Mouse (Mus musculus): ENCODE data around the gene Atp5d.

Atp5d gene

GRCm38 (mm10) chr10:80138553-80139438, at the start of gene Atp5d:
Gene Atp5d, plus strand, starts transcription at chr10:80138632.
- in situ Hi-C loops (cut with MseI, MboI), result no loop called here

DNA sequence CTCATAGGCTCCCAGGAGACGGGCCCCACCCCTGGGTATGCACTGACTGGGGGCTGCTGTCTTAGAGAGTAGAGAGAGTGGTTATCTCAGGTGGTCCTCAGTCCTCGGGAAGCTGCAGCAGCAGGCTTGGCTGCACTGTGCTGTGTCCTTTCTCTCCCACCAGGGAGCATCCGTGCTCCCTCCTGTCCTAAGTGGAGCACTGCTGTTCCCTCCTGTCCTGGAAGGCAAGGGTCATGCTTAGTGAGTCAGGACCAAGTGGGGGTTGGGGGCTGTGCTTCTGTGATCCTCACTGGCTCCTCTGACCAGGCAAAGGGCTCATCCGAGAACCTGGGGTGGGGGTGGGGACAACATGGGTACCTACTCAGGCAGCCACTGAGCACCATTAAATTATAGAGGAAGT, 49.3 kb upstream of the Atp5d start:
- in situ Hi-C loops (cut with MseI, MboI), result no loop called here

- in situ Hi-C loops (cut with MseI, MboI), result no loop called here
Measured at GRCm38 (mm10) chr10:80091527-80091926, 46.9 kb upstream of the Atp5d start.

GRCm38 (mm10) chr10:80092690-80093089, 45.7 kb upstream of the Atp5d start:
- in situ Hi-C loops (cut with MseI, MboI), result no loop called here

DNA sequence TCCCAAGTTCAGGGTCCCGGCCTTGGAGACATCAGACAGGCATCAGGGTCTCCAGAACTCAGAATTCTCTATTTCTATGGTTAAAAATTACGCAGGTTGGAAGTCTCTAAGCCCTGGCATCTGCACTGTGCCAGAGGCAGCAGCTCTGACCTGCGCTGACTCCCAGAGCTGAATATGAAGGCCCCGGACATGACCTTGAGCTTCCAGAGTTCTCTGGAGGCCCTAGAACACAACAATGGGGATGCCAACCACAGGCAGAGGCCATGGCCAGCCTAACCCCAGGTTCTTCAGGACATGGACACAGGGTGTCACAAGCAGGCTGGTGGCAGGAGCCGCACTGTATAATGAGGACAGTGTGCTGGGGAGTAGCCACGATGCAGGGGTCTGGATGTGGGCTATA, 44.3 kb upstream of the Atp5d start:
- in situ Hi-C loops (cut with MseI, MboI), result no loop called here

DNA sequence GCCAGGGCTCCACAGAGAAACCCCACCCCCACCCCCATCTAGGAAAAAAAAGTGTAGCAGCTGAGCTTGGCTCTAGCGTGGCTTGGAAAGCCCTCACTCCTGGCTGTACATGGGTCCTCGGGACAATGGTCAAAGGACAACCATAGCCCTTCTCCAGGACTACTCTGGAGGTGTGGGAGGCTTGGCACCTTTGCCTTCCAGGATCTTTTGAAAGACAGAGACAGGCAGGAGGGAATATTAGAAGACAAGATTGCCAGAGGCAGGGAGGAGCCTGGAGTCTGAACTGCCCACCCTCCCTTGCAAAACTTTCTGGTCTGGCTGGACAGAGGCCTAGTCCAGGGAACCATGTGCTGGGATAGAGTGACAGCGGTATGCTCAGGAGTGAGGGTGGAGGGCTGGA, 43.7 kb upstream of the Atp5d start:
- in situ Hi-C loops (cut with MseI, MboI), result no loop called here

GRCm38 (mm10) chr10:80095547-80095946, 42.9 kb upstream of the Atp5d start:
- in situ Hi-C loops (cut with MseI, MboI), result no loop called here

GRCm38 (mm10) chr10:80097275-80097674, 41.2 kb upstream of the Atp5d start:
- in situ Hi-C loops (cut with MseI, MboI), result no loop called here

DNA sequence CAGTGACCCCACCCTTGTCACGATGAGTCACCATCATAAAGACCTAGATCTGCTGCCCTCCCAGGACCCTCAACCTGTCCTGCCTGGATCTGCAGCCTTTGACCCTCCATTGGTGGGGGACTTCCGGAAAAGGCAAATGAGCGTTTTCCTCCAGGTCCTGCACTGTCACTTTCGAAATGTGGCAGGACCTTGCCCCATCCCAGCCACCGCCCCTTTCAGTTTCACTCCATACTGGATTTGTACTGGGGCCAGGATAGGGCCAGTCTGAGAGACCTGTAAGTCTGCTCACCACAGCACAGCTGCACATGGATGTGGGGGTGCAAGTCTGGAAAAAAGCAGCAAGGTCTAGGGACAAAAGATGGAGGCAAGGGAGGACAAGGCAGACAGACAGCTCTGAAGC, 39.8 kb upstream of the Atp5d start:
- in situ Hi-C loops (cut with MseI, MboI), result no loop called here

DNA sequence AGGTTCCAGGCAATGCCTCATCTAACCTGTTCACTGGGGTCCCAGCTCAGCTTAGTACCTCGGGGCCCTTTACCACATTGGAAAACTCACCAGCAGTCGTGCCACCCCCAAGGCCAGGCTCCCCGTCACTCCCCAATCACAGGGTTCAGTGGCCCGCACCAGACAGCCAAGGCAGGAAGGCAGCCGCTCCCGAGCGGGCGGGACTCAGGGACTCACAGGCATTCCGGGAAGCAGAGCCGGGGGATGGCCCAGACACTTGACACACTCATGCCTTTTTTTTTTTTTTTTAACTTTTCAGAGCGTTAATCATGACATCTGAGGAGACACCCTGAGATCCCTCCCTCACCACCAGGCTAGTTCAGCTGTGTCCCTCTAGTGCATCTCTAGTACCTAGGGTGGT, 37.5 kb upstream of the Atp5d start:
- in situ Hi-C loops (cut with MseI, MboI), result no loop called here

DNA sequence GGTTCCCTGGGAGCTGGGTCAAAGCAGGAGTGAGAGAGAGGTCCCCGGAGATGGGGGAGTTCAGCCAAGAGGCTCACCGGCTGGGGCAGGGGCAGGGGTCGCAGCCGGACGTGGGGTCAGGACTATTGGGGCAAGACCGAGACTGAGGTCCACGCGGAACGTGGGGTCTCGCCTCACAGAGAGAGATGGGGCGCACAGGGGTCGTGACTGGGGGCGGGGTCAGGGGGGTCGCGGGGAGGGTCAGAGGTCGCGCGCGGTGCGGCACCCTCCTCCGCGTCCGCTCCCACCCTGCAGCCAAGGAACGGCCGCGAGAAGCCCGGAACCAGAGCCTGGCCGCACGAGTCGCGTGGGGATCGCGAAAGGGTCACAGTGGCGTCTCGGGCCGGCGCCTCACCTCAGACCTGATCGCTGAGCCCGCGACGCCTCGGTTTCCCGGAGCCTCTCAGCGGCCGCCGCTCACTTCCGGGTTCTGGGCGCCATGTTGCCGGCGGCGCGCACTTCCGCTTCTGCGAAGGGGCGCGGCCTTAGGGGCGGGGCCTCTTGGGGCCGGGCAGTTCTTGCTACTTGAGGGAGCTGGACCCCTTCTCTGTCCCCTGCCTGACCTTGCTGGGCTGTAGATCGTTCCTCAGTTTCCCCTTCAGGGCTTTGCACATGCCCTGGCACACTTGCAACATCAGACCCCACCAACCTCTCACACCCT, 36.1 kb upstream of the Atp5d start:
- in situ Hi-C loops (cut with MseI, MboI), result no loop called here

GRCm38 (mm10) chr10:80103032-80103431, 35.4 kb upstream of the Atp5d start:
- in situ Hi-C loops (cut with MseI, MboI), result no loop called here

GRCm38 (mm10) chr10:80104181-80104580, 34.3 kb upstream of the Atp5d start:
- in situ Hi-C loops (cut with MseI, MboI), result no loop called here

DNA sequence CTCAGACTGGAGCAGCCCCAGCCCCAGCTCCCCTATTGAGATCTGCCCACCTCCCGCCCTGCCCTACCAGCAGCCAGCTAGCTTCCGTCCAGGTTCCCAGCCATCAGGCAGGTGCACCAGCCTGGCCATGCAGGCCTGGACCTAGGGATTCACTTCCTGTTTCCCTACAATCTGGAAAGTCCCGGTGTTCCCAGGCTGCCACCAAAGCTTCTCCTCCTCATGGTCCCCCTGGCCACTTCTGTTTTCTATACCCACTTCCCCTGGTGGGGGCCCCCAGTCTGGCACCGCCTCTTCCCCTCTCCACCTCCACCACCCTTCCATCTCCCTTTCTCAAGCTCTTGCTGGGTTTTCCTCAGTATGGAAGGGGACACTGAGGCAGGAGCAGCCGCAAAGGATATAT, 33.0 kb upstream of the Atp5d start, which contains the start of gene Sbno2:
Sbno2 (minus strand) TSS at position 112 of the 400 bp plus-strand sequence.
- in situ Hi-C loops (cut with MseI, MboI), result no loop called here

GRCm38 (mm10) chr10:80105926-80106325, 32.5 kb upstream of the Atp5d start:
- in situ Hi-C loops (cut with MseI, MboI), result no loop called here

DNA sequence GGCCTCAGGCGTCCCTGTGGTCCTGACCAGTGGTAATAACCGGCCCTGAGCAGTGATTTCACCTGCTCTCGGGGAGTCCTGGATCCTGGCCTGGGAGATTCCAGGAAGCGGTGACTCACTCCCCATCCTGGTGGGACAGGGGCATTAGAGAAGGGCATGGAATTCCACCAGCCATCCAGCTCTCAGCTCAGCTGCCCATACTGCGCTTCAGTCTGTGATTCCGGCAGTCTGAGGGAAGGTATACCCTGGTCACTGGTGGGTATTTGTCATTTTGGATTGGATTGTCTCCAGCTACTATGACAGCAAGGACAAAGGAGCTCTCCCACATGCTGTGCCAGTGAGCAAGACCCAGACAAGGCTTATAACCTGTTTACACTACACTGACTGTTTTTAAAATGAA, 30.8 kb upstream of the Atp5d start:
- in situ Hi-C loops (cut with MseI, MboI), result no loop called here

DNA sequence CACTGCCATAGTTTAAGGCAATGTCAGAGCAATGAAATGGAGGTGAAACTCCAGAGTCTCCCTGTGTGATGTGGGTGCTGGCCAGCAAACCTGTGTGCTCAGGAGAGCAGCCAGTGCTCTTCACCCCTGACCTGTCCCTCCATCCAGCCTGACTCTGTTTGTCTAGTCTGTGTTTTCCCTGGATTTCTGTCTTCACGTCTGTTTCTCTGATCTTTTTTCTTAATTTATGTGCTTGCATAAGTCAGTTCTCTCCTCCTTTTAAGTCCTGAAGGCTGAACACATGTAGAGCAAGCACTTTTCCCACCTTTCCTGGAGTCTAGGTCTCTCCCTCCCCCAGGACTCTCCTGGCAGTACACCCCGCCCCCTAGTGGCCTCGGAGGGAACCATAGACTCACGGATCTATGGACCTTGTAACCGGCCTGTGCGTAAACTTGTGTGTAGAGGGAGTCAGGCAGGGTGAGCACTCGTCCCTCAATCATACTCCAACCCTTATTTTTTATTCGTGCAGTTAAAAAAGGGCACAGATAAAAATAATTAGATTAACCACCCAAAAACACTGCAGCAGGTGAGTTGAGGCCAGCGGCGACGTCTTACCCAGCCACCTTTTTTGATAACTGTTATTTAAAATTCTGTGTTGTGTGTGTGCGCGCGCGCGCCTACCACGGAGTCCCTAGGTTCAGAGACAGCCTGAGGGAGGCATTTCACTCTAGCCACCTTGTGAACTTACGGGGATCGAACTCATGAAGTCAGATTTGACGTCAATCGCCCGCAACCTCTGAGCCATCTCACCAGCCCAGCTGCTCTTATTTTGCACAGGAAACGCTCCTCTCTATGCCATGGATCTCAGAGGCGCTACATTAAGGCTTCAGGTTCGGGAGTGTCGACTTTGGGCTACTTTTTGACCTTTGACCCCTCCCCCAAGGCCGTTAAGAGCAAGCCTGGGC, 23.8 kb upstream of the Atp5d start:
- in situ Hi-C loops (cut with MseI, MboI), result no loop called here

DNA sequence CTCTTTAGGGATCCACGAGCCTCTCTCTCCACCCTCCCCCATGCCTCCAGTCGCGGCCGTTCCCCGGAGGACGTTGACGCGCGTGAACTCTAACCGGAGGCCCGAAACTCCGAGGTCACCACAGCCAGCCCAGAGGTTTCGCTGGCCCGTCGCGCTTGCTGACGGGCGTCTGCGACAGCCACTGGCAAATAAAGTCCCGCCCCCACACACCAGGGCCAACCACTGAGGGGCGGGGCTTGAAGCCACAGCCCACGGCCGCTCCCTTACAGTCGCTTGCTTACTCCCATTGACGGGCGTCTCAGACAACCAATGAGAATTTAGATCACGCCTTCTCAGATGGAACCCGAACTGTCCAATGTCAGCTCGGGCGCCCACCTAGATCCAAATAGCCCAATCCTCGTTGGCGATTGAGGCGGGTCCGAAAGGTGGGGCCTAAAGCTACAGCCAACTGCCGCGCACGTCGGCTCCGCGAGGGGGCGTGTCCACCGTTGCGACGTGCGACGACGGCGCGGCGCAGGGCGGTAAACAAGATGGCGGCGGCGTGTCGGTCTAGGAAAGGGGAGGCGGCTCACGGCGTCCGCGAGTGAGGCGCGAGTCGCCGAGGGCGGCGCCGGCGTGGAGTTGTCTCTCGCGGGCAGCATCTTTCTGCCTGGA, 23.0 kb upstream of the Atp5d start, which contains the start of gene Stk11:
Stk11 (plus strand) TSS at position 514 of the 654 bp plus-strand sequence.
- in situ Hi-C loops (cut with MseI, MboI), result no loop called here

DNA sequence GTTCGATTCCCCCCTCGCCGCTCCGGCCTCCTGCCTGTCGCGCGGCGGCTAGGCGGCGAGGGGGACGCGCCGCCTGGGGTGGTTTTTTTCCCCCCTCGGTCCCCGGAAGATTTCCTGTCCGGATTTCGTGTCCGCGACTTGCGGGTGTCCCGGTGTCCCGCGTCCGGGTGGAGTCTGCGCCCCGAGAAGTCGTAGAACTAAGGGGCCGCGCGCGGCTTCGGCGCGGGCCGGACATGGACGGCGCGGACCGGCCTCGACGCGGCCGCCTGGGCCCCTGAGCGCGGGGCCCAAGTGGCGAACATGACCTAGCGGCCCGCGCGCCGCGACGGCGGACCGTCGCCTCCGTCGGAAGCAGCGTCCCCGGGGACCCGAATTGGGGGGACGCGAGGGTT, 22.5 kb upstream of the Atp5d start:
- in situ Hi-C loops (cut with MseI, MboI), result no loop called here

- in situ Hi-C loops (cut with MseI, MboI), result no loop called here
Measured at GRCm38 (mm10) chr10:80116563-80116926, 21.9 kb upstream of the Atp5d start.
